Mouse (Mus musculus): Measurements from ENCODE around the gene Rerg. TPM values are rescaled to one million over a fixed set of nuclear protein-coding genes. Genes with fewer than 3 reads are reported as not detected.
A peak's percentile ranks its signal among the peaks of the same experiment; 100 is the strongest.

Rerg gene
- total RNA-seq, 2 experiments from 2014 or later = 36.9 to 41.8 TPM

DNA sequence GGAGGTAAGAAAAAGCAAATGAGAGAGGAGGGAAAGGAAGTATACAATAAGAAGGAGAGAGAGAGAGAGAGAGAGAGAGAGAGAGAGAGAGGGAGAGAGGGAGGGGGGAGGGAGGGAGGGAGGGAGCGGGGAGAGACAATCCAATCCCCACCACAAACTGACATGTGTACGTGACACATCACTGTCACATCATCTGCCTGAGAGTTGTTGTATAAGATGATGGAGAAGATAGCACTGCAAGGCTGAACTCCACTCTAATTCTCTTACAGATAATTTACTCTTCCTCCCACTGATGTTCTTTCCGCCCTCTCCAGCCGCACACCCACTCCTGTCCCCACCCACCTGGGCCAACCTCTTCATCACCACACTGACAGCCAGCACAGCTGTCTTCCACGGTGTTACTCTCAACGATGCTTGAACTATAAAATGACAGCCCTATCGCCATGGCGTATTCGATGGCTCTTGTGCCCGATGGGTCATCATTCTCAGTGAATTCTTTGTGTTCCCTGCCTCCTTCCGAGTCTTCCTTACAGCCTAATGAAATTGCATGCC is 18.2 kb upstream of the Rerg start:
- no peak for DNase-seq (ENCODE audit: low spot score in 2 of 2)
- no peak for TF ChIP-seq CTCF (conservative IDR thresholded peaks at IDR 0.05)
- Histone ChIP-seq H3K27ac (no peak overlapping the region), H3K4me3 (no peak overlapping the region)

DNA sequence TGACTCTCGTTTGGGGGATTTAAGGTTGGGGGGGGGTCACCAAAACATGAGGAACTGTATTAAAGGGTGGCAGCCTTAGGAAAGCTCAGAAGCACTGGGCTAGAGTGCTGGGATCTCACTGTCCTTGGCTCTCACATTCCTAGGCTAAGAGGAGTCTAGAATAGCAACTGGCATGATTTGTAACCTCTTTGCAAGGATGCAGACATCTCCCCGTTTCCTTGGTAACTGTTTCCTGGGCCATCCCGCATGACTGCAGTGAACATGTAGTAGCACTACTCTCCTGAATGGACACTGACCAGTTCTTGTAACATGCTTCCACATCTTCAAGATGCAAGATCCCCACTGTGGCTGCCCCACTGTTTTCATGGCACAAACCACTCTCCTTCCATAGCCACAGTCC is 17.1 kb upstream of the Rerg start:
- no peak for TF ChIP-seq CTCF (conservative IDR thresholded peaks at IDR 0.05)
- DNase-seq (ENCODE audit: low spot score in 2 of 2) = no peak
- no peak overlapping the region for H3K27ac ChIP-seq
- H3K4me3 ChIP-seq = no peak overlapping the region

DNA sequence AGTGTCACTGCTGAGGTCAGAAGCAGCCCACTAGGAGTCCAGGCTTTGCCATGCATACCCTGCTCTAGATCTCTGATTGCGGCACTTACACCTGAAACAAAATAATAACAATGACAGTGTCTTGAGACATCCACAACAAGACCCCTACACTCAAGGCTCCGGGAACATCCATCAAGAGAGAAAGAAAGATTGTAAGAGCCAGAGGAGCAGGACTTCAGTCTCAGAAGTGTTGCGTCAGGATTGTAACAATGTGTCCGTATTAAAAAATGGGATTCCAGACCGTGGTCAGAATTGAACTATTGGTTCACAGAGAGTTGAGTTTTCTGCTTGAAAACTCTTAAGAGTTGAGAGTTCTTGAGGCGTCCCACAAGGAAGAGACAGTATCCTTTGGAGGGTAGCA is 10.3 kb upstream of the Rerg start:
- no peak for TF ChIP-seq CTCF (conservative IDR thresholded peaks at IDR 0.05)
- H3K4me3 ChIP-seq = no peak overlapping the region
- H3K27ac ChIP-seq = no peak overlapping the region
- DNase-seq (ENCODE audit: low spot score in 2 of 2) = no peak

DNA sequence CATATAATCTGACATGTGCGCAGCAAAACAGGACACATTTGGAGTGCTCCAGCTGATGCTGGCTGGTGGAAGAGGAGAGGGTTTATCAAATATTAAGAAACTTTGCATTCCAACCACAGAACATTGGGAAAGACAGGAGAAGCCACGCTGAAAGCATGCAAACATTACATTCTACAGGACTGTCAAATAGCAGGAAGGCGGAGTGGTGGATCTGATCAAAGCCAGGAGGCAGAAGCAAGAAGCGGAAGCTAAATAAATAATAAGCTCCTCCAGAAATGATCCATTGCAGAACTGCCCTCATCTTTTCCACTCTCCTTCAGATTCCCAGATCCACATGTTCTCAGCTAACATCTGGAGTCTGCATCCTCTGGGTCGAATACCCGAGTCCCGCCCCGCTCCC is 9.8 kb upstream of the Rerg start:
- no peak for TF ChIP-seq CTCF (conservative IDR thresholded peaks at IDR 0.05)
- no peak for DNase-seq (ENCODE audit: low spot score in 2 of 2)
- no peak overlapping the region for H3K4me3 ChIP-seq
- H3K27ac ChIP-seq = no peak overlapping the region

DNA sequence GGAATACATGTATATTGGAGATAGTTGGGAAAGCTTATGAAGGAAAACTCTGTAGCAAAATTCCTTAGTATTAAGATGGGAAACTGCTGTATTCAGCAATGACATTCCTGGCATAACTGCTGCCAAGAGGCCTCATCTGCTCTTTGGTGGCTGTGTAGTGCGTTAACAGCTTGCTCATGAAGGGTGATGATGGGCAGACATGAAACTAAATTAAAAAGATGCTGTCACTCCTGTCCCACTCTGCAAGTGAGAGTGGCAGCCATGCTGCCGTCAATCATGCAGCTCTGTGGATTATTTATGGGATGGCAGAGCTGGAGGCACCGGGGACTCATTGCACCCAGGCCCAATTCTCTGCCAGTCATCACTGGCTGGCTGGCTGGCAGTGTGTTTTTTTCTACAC is 8.7 kb upstream of the Rerg start:
- TF ChIP-seq CTCF (conservative IDR thresholded peaks at IDR 0.05) = no peak
- peak in 1 of 2 experiments; percentile 25 for DNase-seq (ENCODE audit: low spot score in 2 of 2)
- Histone ChIP-seq H3K27ac (no peak overlapping the region), H3K4me3 (no peak overlapping the region)

DNA sequence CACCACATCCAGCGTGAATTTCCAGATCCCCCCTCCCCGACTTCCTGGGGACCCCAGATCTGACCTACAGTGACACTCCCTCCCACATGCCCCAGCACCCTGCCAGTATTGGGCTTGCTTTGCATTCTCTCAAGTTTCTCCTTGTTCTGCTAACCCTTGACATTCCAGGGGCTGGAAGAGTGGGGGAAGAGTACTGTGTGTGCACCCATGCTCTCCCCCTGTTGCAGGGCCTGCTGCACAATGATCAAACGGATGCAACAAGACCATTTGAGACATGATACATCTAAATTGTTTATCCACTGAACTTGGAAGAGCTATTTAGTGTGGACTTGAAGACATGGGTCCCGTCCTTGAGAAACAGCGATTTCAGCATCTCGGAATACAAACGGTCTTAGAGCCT is 349 bp upstream of the Rerg start:
- no peak overlapping the region for H3K4me3 ChIP-seq
- TF ChIP-seq CTCF (conservative IDR thresholded peaks at IDR 0.05) = no peak
- no peak overlapping the region for H3K27ac ChIP-seq
- DNase-seq (ENCODE audit: low spot score in 2 of 2) = no peak

DNA sequence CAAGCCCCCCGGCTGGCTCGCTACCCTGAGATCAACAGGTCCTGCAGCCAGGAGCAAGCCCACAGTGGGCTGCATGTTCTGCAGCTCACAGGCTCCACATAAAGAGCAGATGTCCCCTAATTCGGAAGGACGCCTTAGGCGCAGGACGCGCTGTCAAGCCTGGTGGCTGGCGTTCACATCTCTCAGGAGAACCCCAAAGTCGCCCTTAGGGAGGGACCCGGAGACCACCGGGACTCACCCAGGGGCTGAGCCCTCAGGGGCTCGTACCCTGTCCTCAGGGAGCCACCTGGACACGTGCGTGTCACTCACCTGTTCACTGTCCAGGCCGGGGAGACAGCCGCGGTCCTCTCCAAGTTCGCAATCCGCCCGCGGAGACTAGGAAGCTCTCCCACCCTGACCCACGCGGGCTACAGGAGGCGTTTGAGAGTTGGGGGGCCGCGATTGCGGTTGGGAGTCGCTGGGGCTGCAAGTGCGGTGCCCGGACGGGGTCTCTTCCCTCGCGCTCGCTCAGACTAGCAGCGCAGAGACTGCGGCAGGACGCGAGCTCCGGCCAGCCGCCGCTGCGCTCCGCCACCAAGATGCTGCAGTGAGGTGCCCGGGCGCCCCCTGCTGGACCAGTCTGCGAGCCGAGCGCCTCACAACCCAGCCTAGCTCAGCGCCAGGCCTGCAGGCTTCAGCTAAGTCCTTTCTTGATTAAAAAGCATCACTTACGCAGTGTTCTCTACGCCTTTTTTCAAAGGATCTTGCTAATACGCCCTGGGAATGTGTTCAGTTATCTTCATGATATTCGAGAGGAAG is 927 bp downstream of the Rerg start:
- peak; percentile 91 to 98 for DNase-seq (ENCODE audit: low spot score in 2 of 2)
- peak overlapping the region; percentile 85 for H3K4me3 ChIP-seq
- peak; percentile 97 for TF ChIP-seq CTCF (conservative IDR thresholded peaks at IDR 0.05)
- peak overlapping the region; percentile 86 for H3K27ac ChIP-seq

DNA sequence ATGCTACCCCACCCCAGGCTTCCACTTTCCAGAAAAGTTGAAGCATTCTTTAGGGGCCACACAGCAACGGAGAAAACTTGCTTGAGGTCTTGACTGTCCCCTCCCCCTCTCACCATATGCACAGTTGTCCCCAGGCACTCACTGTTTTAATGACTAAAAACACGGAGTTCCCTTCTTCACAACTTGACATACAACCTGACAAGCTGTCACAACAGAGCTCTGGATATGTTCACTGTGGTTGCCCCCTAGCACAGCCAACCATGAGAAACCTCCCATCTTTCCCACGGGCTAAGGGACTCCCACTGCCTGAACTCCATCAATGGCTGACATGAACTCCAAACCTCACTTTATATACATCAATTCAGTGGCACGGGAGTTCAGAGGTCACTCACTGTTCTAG is 3.5 kb downstream of the Rerg start:
- Histone ChIP-seq H3K27ac (no peak overlapping the region), H3K4me3 (no peak overlapping the region)
- DNase-seq (ENCODE audit: low spot score in 2 of 2) = no peak
- TF ChIP-seq CTCF (conservative IDR thresholded peaks at IDR 0.05) = no peak

DNA sequence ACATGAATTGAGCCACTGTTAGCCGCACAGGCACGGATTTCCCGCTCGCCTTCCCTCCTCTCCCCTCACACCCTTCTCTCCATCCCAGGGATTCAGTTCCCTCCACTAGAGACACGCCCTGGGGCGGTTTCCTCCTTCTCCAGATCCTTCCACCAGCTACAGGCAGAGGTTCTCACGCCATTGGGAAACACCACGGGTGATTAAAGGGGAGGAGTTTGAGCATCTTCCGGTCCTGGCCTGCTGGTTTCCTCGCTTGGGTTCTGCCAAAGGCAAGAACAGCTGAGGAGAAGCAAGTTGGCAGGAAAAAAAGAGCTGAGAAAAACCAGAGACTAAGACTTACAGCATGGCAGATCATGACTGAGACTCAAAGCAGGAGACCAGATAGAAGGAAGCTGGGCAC is 6.7 kb downstream of the Rerg start:
- TF ChIP-seq CTCF (conservative IDR thresholded peaks at IDR 0.05) = no peak
- DNase-seq (ENCODE audit: low spot score in 2 of 2) = no peak
- H3K27ac ChIP-seq = no peak overlapping the region
- H3K4me3 ChIP-seq = no peak overlapping the region

DNA sequence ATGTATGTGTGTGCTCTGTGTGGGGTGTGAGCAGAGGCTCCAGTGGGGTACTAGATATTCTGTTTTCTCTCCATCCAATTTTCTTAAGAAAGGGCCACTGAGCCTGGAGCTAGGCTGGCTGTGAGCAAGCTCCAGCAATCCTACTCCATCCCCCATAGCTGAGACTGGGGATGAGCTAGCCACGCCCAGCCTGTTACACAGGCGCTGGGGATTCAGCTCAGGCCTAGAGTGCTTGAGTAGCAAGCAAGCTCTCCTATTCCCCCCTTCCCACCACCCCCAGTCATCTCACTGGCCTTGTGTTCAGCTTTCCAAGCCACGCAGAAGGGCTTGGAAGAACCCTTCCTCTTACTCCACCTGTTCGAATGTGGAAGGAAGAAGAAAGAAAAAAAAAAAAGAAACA is 7.2 kb downstream of the Rerg start:
- DNase-seq (ENCODE audit: low spot score in 2 of 2) = no peak
- Histone ChIP-seq H3K27ac (no peak overlapping the region), H3K4me3 (no peak overlapping the region)
- no peak for TF ChIP-seq CTCF (conservative IDR thresholded peaks at IDR 0.05)

DNA sequence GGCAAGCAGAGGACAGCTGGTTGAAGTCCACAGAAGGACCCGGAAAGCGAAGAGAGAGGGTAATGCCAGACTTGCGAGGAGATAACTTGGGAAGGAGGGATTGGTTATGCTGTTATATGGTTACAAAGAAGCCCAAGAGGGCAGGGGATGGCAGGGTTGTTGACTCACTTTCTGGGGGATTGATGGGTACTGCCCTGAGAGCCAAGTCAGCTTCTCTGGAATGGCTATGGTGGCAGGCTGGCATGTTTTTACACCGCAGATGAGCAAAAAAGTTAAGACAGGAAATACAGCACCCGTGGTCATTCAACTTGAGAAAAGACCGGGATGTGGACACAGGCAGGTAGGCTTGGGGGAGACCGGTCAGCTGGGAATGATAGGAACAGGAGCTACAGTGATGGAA is 7.8 kb downstream of the Rerg start:
- no peak overlapping the region for H3K27ac ChIP-seq
- no peak for TF ChIP-seq CTCF (conservative IDR thresholded peaks at IDR 0.05)
- no peak overlapping the region for H3K4me3 ChIP-seq
- no peak for DNase-seq (ENCODE audit: low spot score in 2 of 2)

DNA sequence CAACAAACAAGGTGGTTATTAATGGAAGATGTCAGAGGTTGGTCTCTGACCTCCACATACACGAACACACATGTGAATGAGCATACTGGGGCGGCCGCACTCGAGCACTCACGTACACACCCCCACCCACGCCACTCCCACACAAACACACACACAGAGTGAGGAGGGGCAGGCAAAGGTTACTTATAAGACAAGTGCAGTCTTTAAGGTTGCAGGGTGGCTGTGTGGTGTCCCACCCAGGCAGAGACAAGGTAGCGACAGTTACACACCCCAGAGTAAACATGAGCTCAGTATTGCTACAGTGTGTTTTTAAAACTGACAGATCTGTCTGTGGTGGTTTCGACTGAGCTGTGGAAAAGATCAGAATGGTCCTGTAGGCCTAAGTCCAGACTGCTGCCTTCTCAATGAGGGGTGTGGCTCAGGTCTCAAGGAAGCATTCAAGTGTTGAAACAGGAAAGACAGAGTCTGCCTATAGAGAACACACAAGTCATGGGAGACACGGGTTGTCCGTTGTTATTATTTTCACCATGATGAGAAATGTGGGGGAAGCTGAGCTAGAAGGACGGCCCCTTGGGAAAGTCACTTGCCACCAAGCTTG is 8.7 kb downstream of the Rerg start:
- no peak overlapping the region for H3K27ac ChIP-seq
- TF ChIP-seq CTCF (conservative IDR thresholded peaks at IDR 0.05) = no peak
- H3K4me3 ChIP-seq = no peak overlapping the region
- no peak for DNase-seq (ENCODE audit: low spot score in 2 of 2)

DNA sequence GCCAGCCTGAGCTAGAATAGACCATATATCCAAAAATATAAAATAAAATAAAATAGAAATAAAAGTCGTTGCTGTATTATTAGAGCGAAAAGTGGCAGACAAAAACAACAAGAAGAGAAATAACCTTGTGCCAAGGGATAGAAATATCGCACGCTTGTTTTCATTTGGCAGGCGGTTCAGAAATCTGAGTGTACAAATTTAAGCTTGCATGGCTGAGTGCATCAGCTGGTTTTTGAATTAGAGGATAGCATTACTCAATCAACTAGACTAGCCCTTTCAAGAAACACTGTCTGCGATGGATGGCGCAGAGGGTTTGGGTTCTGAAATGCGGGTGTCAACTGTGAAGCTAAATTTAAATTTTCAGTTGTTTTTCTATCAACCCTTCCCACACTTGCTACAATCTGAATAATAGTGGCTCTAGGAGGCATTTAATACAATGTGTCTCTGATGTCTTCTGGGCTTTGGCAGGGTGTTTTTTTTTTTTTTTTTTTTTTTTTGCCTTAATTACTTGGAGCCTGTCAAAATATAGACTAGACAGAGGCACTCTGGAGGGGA is 10.8 kb downstream of the Rerg start:
- peak in 1 of 2 experiments; percentile 16 for DNase-seq (ENCODE audit: low spot score in 2 of 2)
- H3K27ac ChIP-seq = no peak overlapping the region
- no peak overlapping the region for H3K4me3 ChIP-seq
- TF ChIP-seq CTCF (conservative IDR thresholded peaks at IDR 0.05) = no peak

Measured in layer of hippocampus, adult 2 months (tissue).